Mouse (Mus musculus): Measurements from ENCODE around the gene Actrt3. TPM values are rescaled to one million over a fixed set of nuclear protein-coding genes. Genes with fewer than 3 reads are reported as not detected.
A peak's percentile ranks its signal among the peaks of the same experiment; 100 is the strongest.

Gene Actrt3
- total and polyA plus RNA-seq, 3 experiments, result 0.04 to 0.08 TPM; not detected in 1

- Histone ChIP-seq H3K36me3 (ENCODE audit: control insufficient read depth in 1 of 2, insufficient read depth in 2 of 2, low read length in 2 of 2) (peaks cover 8 to 12% of the 10 kb centered on the region in 2 experiments; a peak in 3 of 4 replicates), H3K9ac (ENCODE audit: control insufficient read depth, low read depth, low read length, poor library complexity, severe bottlenecking) (peak overlapping the region; percentile 78), H3K27me3 (ENCODE audit: control insufficient read depth in 1 of 2, insufficient read depth in 2 of 2, low read length in 2 of 2) (no peaks in the 10 kb centered on the region), H3K4me3 (ENCODE audit: control insufficient read depth in 1 of 2, insufficient read depth in 1 of 2, low read depth in 2 of 2, low read length in 2 of 2) (peak overlapping the region; percentile 72 to 95), H3K27ac (ENCODE audit: control insufficient read depth, low read depth, low read length) (peak overlapping the region; percentile 84), H3K4me1 (ENCODE audit: control insufficient read depth in 1 of 2, insufficient read depth in 2 of 2, low read length in 2 of 2) (peaks cover 0 to 8% of the 10 kb centered on the region in 2 experiments; a peak in 2 of 4 replicates), H3K9me3 (replicated peaks; ENCODE audit: insufficient read depth, low read length) (no peaks in the 10 kb centered on the region), H3K79me2 (ENCODE audit: control insufficient read depth, insufficient read depth, low read length, poor library complexity) (peaks cover 13% of the 10 kb centered on the region)
- TF ChIP-seq MAX (IDR thresholded peaks at IDR 0.05; ENCODE audit: low read length) (0 out of 2 replicates have a peak, but pooled peaks have one; percentile 14), MAZ (IDR thresholded peaks at IDR 0.05; ENCODE audit: low read depth, low read length) (peak; percentile 1; the same call in 1 of the 2 replicates), RCOR1 (IDR thresholded peaks at IDR 0.05; ENCODE audit: low read depth, low read length) (0 out of 2 replicates have a peak, but pooled peaks have one; percentile 22), GABPA (IDR thresholded peaks at IDR 0.05; ENCODE audit: low read depth, low read length) (no peak)
- DNase-seq (ENCODE audit: low read depth, low spot score), result peak; percentile 84
These were observed 3.0 kb upstream of the Actrt3 start for GRCm38 (mm10) chr3:30602740-30603098.

DNA sequence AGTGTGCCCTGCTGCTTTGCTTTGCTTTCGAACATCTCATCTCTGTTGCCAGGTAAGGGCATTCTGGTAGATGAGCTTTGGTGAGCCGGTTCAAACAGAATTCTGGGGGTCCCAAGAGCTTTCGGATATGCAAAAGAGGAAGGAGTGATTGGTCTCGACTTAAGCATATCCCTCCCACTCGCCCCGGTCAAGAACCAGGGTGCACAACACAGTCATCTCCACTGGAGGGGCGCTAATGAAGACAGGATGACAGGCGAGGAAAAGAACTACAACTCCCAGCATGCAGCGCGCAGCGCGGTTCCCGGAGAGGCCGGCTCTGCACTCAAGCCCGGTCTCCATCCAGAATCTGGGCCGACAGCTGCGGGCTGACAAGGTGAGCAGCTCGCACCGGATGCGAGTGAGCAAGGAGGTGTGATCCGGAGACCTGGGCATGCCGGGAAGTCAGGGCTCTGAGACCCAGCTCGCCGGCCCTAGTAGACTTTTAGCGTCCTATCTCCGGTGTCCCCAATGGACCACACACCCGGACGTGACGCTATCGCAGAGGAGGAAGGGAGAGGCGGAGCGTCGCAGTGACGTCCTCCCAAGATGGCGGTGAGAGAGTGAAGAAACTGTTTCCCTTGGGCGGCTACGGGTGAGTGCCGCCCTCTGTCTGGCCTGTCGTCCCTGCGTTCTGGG is 2.5 kb upstream of the Actrt3 start, which contains the start of gene Mynn:
TSS of gene Mynn (plus strand) at position 1 of the 675 bp plus-strand sequence.
- DNase-seq (ENCODE audit: low read depth, low spot score), result peak; percentile 97
- Histone ChIP-seq H3K9ac (ENCODE audit: control insufficient read depth, low read depth, low read length, poor library complexity, severe bottlenecking) (peak within 1 kb of the TSS; percentile 79), H3K4me1 (ENCODE audit: control insufficient read depth in 1 of 2, insufficient read depth in 2 of 2, low read length in 2 of 2) (peaks cover 0 to 8% of the 10 kb centered on the region in 2 experiments; a peak in 2 of 4 replicates), H3K27me3 (ENCODE audit: control insufficient read depth in 1 of 2, insufficient read depth in 2 of 2, low read length in 2 of 2) (no peaks in the 10 kb centered on the region), H3K79me2 (ENCODE audit: control insufficient read depth, insufficient read depth, low read length, poor library complexity) (peaks cover 13% of the 10 kb centered on the region), H3K27ac (ENCODE audit: control insufficient read depth, low read depth, low read length) (peak within 1 kb of the TSS; percentile 85), H3K36me3 (ENCODE audit: control insufficient read depth in 1 of 2, insufficient read depth in 2 of 2, low read length in 2 of 2) (peaks cover 8% of the 10 kb centered on the region in 2 experiments; a peak in 3 of 4 replicates), H3K4me3 (ENCODE audit: control insufficient read depth in 1 of 2, insufficient read depth in 1 of 2, low read depth in 2 of 2, low read length in 2 of 2) (peak within 1 kb of the TSS; percentile 95), H3K9me3 (replicated peaks; ENCODE audit: insufficient read depth, low read length) (no peaks in the 10 kb centered on the region)
- TF ChIP-seq ZKSCAN1 (IDR thresholded peaks at IDR 0.05; ENCODE audit: low read depth, low read length), result no peak
- peak; percentile 23 for TF ChIP-seq ELF1 (IDR thresholded peaks at IDR 0.05; ENCODE audit: low read depth, low read length)
- TF ChIP-seq TAL1 (IDR thresholded peaks at IDR 0.05; ENCODE audit: low read length), result no peak
- TF ChIP-seq ZNF384 (IDR thresholded peaks at IDR 0.05; ENCODE audit: low read depth, low read length), result no peak
- TF ChIP-seq RAD21 (IDR thresholded peaks at IDR 0.05; ENCODE audit: low read depth, low read length), result no peak
- no peak for TF ChIP-seq SMC3 (IDR thresholded peaks at IDR 0.05; ENCODE audit: low read depth, low read length)
- TF ChIP-seq HCFC1 (IDR thresholded peaks at IDR 0.05; ENCODE audit: low read depth, low read length), result peak; percentile 95
- peak; percentile 75 to 77; a peak in 3 of 4 replicates for TF ChIP-seq POLR2A (IDR thresholded peaks at IDR 0.05; ENCODE audit: control insufficient read depth in 1 of 2, insufficient read depth in 1 of 2, low read depth in 1 of 2, low read length in 2 of 2, poor library complexity in 1 of 2)
- TF ChIP-seq MYC (IDR thresholded peaks at IDR 0.05; ENCODE audit: low read depth, low read length), result peak; percentile 26; the same call in 1 of the 2 replicates
- TF ChIP-seq POLR2AphosphoS2 (IDR thresholded peaks at IDR 0.05; ENCODE audit: low read length), result peak; percentile 37; the same call in 1 of the 2 replicates
- TF ChIP-seq TCF12 (IDR thresholded peaks at IDR 0.05; ENCODE audit: low read depth, low read length), result peak; percentile 2; the same call in 1 of the 2 replicates
- TF ChIP-seq ZMIZ1 (IDR thresholded peaks at IDR 0.05; ENCODE audit: low read depth, low read length), result no peak
- no peak for TF ChIP-seq USF1 (IDR thresholded peaks at IDR 0.05; ENCODE audit: low read depth, low read length)
- TF ChIP-seq BHLHE40 (IDR thresholded peaks at IDR 0.05; ENCODE audit: borderline replicate concordance, low read depth, low read length), result no peak
- TF ChIP-seq MAZ (IDR thresholded peaks at IDR 0.05; ENCODE audit: low read depth, low read length), result peak; percentile 67
- TF ChIP-seq ZC3H11A (IDR thresholded peaks at IDR 0.05; ENCODE audit: low read depth, low read length), result no peak
- TF ChIP-seq CHD1 (IDR thresholded peaks at IDR 0.05; ENCODE audit: low read depth, low read length), result no peak
- 0 out of 2 replicates have a peak, but pooled peaks have one; percentile 40 for TF ChIP-seq NELFE (IDR thresholded peaks at IDR 0.05; ENCODE audit: low read depth, low read length)
- TF ChIP-seq GABPA (IDR thresholded peaks at IDR 0.05; ENCODE audit: low read depth, low read length), result no peak
- TF ChIP-seq POLR2AphosphoS5 (IDR thresholded peaks at IDR 0.05; ENCODE audit: borderline replicate concordance, low read depth, low read length), result no peak
- TF ChIP-seq SIN3A (IDR thresholded peaks at IDR 0.05; ENCODE audit: low read length), result peak; percentile 55; the same call in 1 of the 2 replicates
- TF ChIP-seq RCOR1 (IDR thresholded peaks at IDR 0.05; ENCODE audit: low read depth, low read length), result no peak
- no peak for TF ChIP-seq UBTF (IDR thresholded peaks at IDR 0.05; ENCODE audit: borderline replicate concordance, insufficient read depth, low read depth, low read length)
- peak; percentile 10; the same call in 1 of the 2 replicates for TF ChIP-seq ETS1 (IDR thresholded peaks at IDR 0.05; ENCODE audit: low read depth, low read length)
- TF ChIP-seq NRF1 (IDR thresholded peaks at IDR 0.05; ENCODE audit: insufficient read depth, low read depth, low read length, poor library complexity, severe bottlenecking), result peak; percentile 98; the same call in 1 of the 2 replicates
- peak; percentile 26 to 62 (median 27); a peak in 5 of 6 replicates for TF ChIP-seq CTCF (IDR thresholded peaks at IDR 0.05 in 2 of 3, conservative IDR thresholded peaks at IDR 0.05 in 1 of 3; ENCODE audit: control insufficient read depth in 1 of 3, insufficient read depth in 1 of 3, low read depth in 2 of 3, low read length in 3 of 3, poor library complexity in 1 of 3, severe bottlenecking in 1 of 3)
- TF ChIP-seq MAX (IDR thresholded peaks at IDR 0.05; ENCODE audit: low read length), result no peak; the same call in 1 of the 2 replicates
- TF ChIP-seq CHD2 (IDR thresholded peaks at IDR 0.05; ENCODE audit: low read length), result no peak
- peak; percentile 42; the same call in 1 of the 2 replicates for TF ChIP-seq MXI1 (IDR thresholded peaks at IDR 0.05; ENCODE audit: low read depth, low read length)
